Mouse (Mus musculus) heart, adult 2 months (tissue): ENCODE measurements around the gene Gmds.

Experiments used
- CTCF ChIP-seq: fragments of 200-600 bp; IDR thresholded peaks from 2 replicates; pipeline ENCODE4 v1.8.1; 2022; ENCODE audit warnings: antibody characterized with exemption, mild to moderate bottlenecking, moderate library complexity
- POLR2A ChIP-seq: fragments of 200-500 bp; IDR thresholded peaks from 2 replicates; pipeline ENCODE4 v1.6.1; 2011; ENCODE audit warnings: mild to moderate bottlenecking, low read depth, low read length, control low read depth; ENCODE audit not compliant: insufficient read depth

- TF ChIP-seq CTCF (no peak), POLR2A (no peak)
Observed at GRCm38 (mm10) chr13:32217647-32218046, 120.9 kb downstream of the Gmds start.
